ENCODE assay signal across 9 mouse cellular contexts in the genomic region with DNA sequence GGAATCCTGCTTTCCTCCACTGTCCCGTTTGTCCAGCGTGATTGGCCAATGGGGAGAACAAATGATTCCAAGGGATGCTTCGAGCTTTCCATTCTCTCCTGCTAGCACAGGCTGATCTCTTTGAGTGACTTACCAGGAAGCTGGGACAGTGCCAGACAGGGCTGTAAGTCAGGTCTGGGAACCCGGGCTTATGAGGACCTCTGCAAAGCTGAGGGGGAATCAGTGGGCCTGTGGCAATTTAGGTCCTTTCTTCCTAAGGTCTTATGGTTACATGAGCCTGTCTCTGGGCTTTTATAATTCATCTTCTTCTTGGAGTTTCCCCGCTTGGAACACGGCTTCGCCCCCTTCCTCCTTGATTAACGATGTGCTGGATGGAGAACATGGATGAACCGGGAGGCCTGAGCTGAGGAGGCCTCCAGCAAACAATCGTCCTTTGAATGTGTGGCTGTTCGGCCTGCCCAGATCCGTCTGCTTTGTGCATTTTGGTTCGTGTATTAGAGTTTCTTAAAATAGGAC.
DNase-seq lines count a peak whose midpoint lies in the region; ATAC-seq lines count a peak whose summit lies in the region.
"Had no signal": no experiment of that assay in that cellular context is flagged by ENCODE, and none has a peak within 500 bp of the region (broad histone marks: within the 10 kb centered on the region; RNA-seq: fewer than 3 reads in every experiment).

No protein-coding gene starts in this region.

- ATAC-seq in kidney, embryonic 15.5 days (replicated peaks; ENCODE audit: low FRiP score) = no peak
- ATAC-seq in forebrain, embryonic 13.5 days = no peak
- no peak for ATAC-seq in hindbrain, embryonic 14.5 days (ENCODE audit: low FRiP score)
- ATAC-seq in midbrain, embryonic 15.5 days (replicated peaks) = no peak
- ATAC-seq in megakaryocyte-erythroid progenitor cell, adult 5-6 weeks (replicated peaks; ENCODE audit: low FRiP score, low TSS enrichment, poor library complexity, severe bottlenecking) = no peak

- H3K36me3 ChIP-seq in kidney, embryonic 15.5 days = no peaks in the 10 kb centered on the region
- H3K36me3 ChIP-seq in forebrain, embryonic 13.5 days (ENCODE audit: poor library complexity, severe bottlenecking) = no peaks in the 10 kb centered on the region
- H3K36me3 ChIP-seq in hindbrain, embryonic 14.5 days (replicated peaks; ENCODE audit: control insufficient read depth, insufficient read depth) = no peaks in the 10 kb centered on the region
- H3K36me3 ChIP-seq in midbrain, embryonic 15.5 days (replicated peaks) = no peaks in the 10 kb centered on the region
- H3K36me3 ChIP-seq: liver, embryonic 15.5 days had no signal

- H3K27ac ChIP-seq in kidney, embryonic 15.5 days = peak overlapping the region; percentile 92
- H3K27ac ChIP-seq in forebrain, embryonic 13.5 days = 0 out of 2 replicates have a peak overlapping the region, but pooled peaks have one; percentile 19
- peak overlapping the region; percentile 16; the same call in 1 of the 2 replicates for H3K27ac ChIP-seq in hindbrain, embryonic 14.5 days
- peak overlapping the region; percentile 48; the same call in 1 of the 2 replicates for H3K27ac ChIP-seq in midbrain, embryonic 15.5 days
- H3K27ac ChIP-seq: liver, embryonic 15.5 days had no signal

- H3K9me3 ChIP-seq in kidney, embryonic 15.5 days (replicated peaks) = no peaks in the 10 kb centered on the region
- 0 out of 2 replicates have a peak, but pooled peaks cover 3% of the 10 kb centered on the region for H3K9me3 ChIP-seq in forebrain, embryonic 13.5 days (replicated peaks)
- H3K9me3 ChIP-seq in hindbrain, embryonic 14.5 days (ENCODE audit: control insufficient read depth, low read length) = no peaks in the 10 kb centered on the region
- no peaks in the 10 kb centered on the region for H3K9me3 ChIP-seq in midbrain, embryonic 15.5 days
- H3K9me3 ChIP-seq: liver, embryonic 15.5 days had no signal

- WGBS in kidney, embryonic 15.5 days = 40% methylated on average over 13 of the region's 13 CpGs
- 44% methylated on average over 13 of the region's 13 CpGs for WGBS in forebrain, embryonic 13.5 days
- WGBS in hindbrain, embryonic 14.5 days = 38% methylated on average over 13 of the region's 13 CpGs
- WGBS in midbrain, embryonic 15.5 days = 50% methylated on average over 13 of the region's 13 CpGs

- H3K9ac ChIP-seq in kidney, embryonic 15.5 days = peak overlapping the region; percentile 14; the same call in 1 of the 2 replicates
- no peak overlapping the region for H3K9ac ChIP-seq in forebrain, embryonic 13.5 days
- no peak overlapping the region for H3K9ac ChIP-seq in hindbrain, embryonic 14.5 days
- no peak overlapping the region for H3K9ac ChIP-seq in midbrain, embryonic 15.5 days
- H3K9ac ChIP-seq: liver, embryonic 15.5 days had no signal

- no peak overlapping the region for H3K4me3 ChIP-seq in kidney, embryonic 15.5 days (replicated peaks)
- H3K4me3 ChIP-seq in forebrain, embryonic 13.5 days = no peak overlapping the region
- no peak overlapping the region for H3K4me3 ChIP-seq in hindbrain, embryonic 14.5 days (replicated peaks; ENCODE audit: low read length)
- H3K4me3 ChIP-seq in midbrain, embryonic 15.5 days = no peak overlapping the region
- H3K4me3 ChIP-seq: liver, embryonic 15.5 days had no signal

- H3K4me1 ChIP-seq in kidney, embryonic 15.5 days = peaks cover 50% of the 10 kb centered on the region
- peaks cover 30% of the 10 kb centered on the region for H3K4me1 ChIP-seq in forebrain, embryonic 13.5 days
- peaks cover 27% of the 10 kb centered on the region for H3K4me1 ChIP-seq in hindbrain, embryonic 14.5 days (replicated peaks; ENCODE audit: control insufficient read depth, insufficient read depth, low read length)
- peaks cover 14% of the 10 kb centered on the region; the same call in 1 of the 2 replicates for H3K4me1 ChIP-seq in midbrain, embryonic 15.5 days
- H3K4me1 ChIP-seq: liver, embryonic 15.5 days had no signal

- H3K4me2 ChIP-seq in kidney, embryonic 15.5 days = peak overlapping the region; percentile 32; the same call in 1 of the 2 replicates
- H3K4me2 ChIP-seq in forebrain, embryonic 13.5 days = peak overlapping the region; percentile 28
- peak overlapping the region; percentile 3; the same call in 1 of the 2 replicates for H3K4me2 ChIP-seq in hindbrain, embryonic 14.5 days (replicated peaks)
- no peak overlapping the region for H3K4me2 ChIP-seq in midbrain, embryonic 15.5 days
- H3K4me2 ChIP-seq: liver, embryonic 15.5 days had no signal

- no peaks in the 10 kb centered on the region for H3K27me3 ChIP-seq in kidney, embryonic 15.5 days
- no peaks in the 10 kb centered on the region for H3K27me3 ChIP-seq in forebrain, embryonic 13.5 days
- H3K27me3 ChIP-seq in hindbrain, embryonic 14.5 days (ENCODE audit: control insufficient read depth, insufficient read depth, low read length) = no peaks in the 10 kb centered on the region
- no peaks in the 10 kb centered on the region for H3K27me3 ChIP-seq in midbrain, embryonic 15.5 days (replicated peaks)
- H3K27me3 ChIP-seq: liver, embryonic 15.5 days had no signal

- DNase-seq in kidney, adult 11 months = no peak
- no peak for DNase-seq in hindbrain, embryonic 14.5 days (ENCODE audit: low spot score)
- no peak for DNase-seq in right cerebral cortex, postnatal 10 days (ENCODE audit: low spot score in 2 of 2)
- DNase-seq in urinary bladder, postnatal 10 days (ENCODE audit: low spot score) = no peak

Comparison
In these comparisons a context has a peak if more than half of its experiments do, and no peak if none do; other contexts are left out.
1. H3K27ac ChIP-seq: peak in every context shown above with its lines; median percentile 92 in kidney, embryonic 15.5 days; 48 in midbrain, embryonic 15.5 days; 19 in forebrain, embryonic 13.5 days; 16 in hindbrain, embryonic 14.5 days.